Mouse (Mus musculus): ENCODE data around the gene Zfp839. TPM values are rescaled to one million over a fixed set of nuclear protein-coding genes. Genes with fewer than 3 reads are reported as not detected.

Gene Zfp839
- polyA plus RNA-seq, 1 experiment: 4.3 TPM

GRCm38 (mm10) chr12:110837850-110838249 is 12.2 kb upstream of the Zfp839 start:
- Histone ChIP-seq H3K4me3 (replicated peaks) (no peak overlapping the region), H3K9me3 (no peaks in the 10 kb centered on the region), H3K27me3 (replicated peaks) (peaks cover 6% of the 10 kb centered on the region), H3K4me1 (peaks cover 67% of the 10 kb centered on the region), H3K36me3 (replicated peaks; ENCODE audit: low read length) (no peaks in the 10 kb centered on the region)
- no peak for TF ChIP-seq GATA1 (IDR thresholded peaks at IDR 0.05; ENCODE audit: borderline replicate concordance, low read length)
- no peak for TF ChIP-seq FLI1 (IDR thresholded peaks at IDR 0.05; ENCODE audit: low read length)

GRCm38 (mm10) chr12:110840348-110841198 is 9.5 kb upstream of the Zfp839 start, which contains the start of gene Mok:
Gene Mok (minus strand): TSS chr12:110840939.
- TF ChIP-seq FLI1 (IDR thresholded peaks at IDR 0.05; ENCODE audit: low read length): no peak
- no peak for TF ChIP-seq GATA1 (IDR thresholded peaks at IDR 0.05; ENCODE audit: borderline replicate concordance, low read length)
- Histone ChIP-seq H3K4me1 (peaks cover 65% of the 10 kb centered on the region), H3K9me3 (no peaks in the 10 kb centered on the region), H3K27me3 (replicated peaks) (peaks cover 5% of the 10 kb centered on the region), H3K4me3 (replicated peaks) (peak within 1 kb of the TSS; percentile 95), H3K36me3 (replicated peaks; ENCODE audit: low read length) (no peaks in the 10 kb centered on the region)

DNA sequence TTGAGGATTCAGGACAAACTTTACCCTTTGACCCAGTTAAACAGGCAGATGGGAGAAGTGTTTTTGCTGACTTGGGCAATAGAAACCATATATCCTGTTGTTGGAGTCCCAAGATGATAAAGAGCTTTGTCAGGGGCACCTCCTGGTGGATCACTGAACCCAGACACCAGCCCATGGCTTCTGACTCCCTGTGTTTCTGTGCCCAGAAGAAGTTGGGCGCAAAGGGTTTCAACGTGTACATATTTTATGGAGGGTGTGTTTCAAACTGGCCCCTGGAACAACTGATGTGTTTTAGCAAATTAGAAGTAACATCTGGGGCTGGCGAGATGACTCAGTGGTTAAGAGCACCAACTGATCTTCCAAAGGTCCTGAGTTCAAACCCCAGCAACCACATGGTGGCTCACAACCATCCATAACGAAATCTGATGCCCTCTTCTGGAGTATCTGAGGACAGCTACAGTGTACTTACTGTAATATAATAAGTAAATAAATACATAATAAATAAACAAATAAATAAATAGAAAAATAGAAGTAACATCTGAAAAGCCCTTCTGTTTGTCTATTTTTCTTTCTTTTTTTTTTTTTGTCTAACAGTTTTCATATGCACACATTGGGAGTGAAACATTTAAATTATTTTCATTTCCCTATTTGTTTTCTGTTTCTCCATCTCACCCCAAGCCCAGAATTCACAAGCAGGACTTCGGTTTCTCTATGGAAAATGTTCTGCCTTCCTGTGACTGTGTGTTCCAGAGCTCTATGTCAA is 8.1 kb upstream of the Zfp839 start:
- Histone ChIP-seq H3K27me3 (replicated peaks) (peaks cover 5% of the 10 kb centered on the region), H3K4me1 (peaks cover 66% of the 10 kb centered on the region), H3K4me3 (replicated peaks) (peak overlapping the region; percentile 95), H3K9me3 (no peaks in the 10 kb centered on the region), H3K36me3 (replicated peaks; ENCODE audit: low read length) (no peaks in the 10 kb centered on the region)
- TF ChIP-seq GATA1 (IDR thresholded peaks at IDR 0.05; ENCODE audit: borderline replicate concordance, low read length) (no peak), FLI1 (IDR thresholded peaks at IDR 0.05; ENCODE audit: low read length) (no peak)

DNA sequence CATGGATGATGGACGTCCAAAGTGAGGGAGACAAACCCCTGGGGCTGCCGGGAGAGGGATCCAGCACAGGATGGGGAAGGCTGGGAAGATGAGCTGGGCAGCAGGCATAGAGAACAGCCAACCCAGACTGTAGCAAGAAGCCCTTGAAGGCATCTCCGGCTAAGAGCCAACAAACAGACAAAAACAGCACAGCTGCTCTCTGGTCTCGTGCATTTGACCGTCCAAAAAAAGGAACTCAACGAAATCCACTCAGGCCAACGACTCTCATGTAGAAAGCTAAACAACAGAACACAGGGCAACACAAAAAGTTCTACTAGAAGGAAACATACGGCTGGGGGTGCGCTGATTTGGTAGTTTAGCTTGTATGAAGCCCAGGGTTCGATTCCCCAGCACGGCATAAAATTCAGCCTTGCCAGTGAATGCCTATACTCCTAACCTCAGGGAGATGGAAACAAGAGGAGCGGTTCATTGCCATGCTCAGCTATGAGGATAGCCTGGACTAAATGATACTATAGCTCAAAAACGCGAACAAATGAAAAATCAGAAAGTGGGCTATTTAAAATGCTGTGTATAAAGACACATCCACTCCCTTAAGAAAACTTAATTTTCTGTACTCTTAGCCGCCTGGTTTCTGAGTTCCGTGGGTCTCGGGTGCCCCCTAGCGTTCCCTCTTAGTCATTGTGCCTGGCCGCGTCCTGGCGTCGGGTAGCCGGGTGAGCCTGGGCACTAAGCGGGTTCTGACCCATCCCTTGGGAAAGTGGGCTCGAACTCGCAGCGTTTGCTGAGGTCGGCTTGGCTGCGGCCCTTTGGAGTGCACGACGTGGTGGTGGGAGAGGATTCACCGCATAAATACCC is 6.6 kb upstream of the Zfp839 start:
- TF ChIP-seq FLI1 (IDR thresholded peaks at IDR 0.05; ENCODE audit: low read length) (no peak), GATA1 (IDR thresholded peaks at IDR 0.05; ENCODE audit: borderline replicate concordance, low read length) (no peak)
- peaks cover 5% of the 10 kb centered on the region for H3K27me3 ChIP-seq (replicated peaks)
- H3K36me3 ChIP-seq (replicated peaks; ENCODE audit: low read length): no peaks in the 10 kb centered on the region
- H3K9me3 ChIP-seq: no peaks in the 10 kb centered on the region
- peaks cover 59% of the 10 kb centered on the region for H3K4me1 ChIP-seq
- peak overlapping the region; percentile 96 for H3K4me3 ChIP-seq (replicated peaks)

DNA sequence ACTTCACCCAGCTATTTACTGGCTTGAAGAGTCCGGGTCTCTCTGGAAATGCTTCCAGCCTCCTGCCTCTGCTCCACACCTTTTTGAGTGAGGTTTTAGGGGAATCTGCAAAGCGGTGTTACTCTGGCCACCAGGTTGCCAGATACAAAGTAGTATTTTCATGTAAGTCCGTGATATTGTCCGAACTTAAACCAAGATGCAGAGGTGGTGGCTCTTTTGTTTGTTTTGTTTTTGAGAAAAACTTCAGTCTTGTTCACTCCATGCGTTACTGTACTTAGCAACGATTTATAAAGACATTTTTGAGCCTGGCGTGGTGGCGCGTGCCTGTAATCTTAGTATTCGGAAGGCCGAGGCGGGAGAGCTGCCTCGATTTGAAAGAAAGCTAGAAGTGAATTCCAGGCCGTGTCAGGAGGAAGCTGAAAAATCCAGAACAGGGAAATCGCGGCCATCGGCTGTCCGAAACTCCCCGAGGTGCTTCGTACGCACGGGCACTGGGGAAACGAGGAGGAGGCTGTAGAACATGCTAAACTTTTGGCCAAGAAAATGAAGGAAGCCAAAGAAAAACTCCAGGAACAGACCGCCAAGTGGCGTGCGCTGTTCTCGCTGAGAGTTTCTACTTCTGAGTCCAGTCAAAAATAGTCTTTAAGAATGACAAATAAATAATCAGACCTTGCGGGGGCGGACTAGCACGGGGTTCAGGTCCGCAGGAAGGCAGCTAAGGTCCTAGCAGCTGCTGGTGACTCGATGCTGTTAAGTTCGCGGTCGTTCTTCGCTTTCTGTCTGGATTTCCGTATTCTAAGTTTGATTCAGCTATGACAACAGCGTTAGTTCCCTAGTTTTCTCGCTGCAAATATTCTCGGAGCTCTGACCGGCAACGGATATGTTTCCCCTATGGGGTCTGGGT is 5.6 kb upstream of the Zfp839 start:
- H3K36me3 ChIP-seq (replicated peaks; ENCODE audit: low read length): no peaks in the 10 kb centered on the region
- no peaks in the 10 kb centered on the region for H3K9me3 ChIP-seq
- H3K4me1 ChIP-seq: peaks cover 65% of the 10 kb centered on the region
- no peaks in the 10 kb centered on the region for H3K27me3 ChIP-seq (replicated peaks)
- H3K4me3 ChIP-seq (replicated peaks): peak overlapping the region; percentile 96
- no peak for TF ChIP-seq GATA1 (IDR thresholded peaks at IDR 0.05; ENCODE audit: borderline replicate concordance, low read length)
- no peak for TF ChIP-seq FLI1 (IDR thresholded peaks at IDR 0.05; ENCODE audit: low read length)

- no peaks in the 10 kb centered on the region for H3K36me3 ChIP-seq (replicated peaks; ENCODE audit: low read length)
- H3K9me3 ChIP-seq: no peaks in the 10 kb centered on the region
- peak overlapping the region; percentile 96 for H3K4me3 ChIP-seq (replicated peaks)
- TF ChIP-seq FLI1 (IDR thresholded peaks at IDR 0.05; ENCODE audit: low read length) (no peak), GATA1 (IDR thresholded peaks at IDR 0.05; ENCODE audit: borderline replicate concordance, low read length) (no peak)
- peaks cover 62% of the 10 kb centered on the region for H3K4me1 ChIP-seq
- no peaks in the 10 kb centered on the region for H3K27me3 ChIP-seq (replicated peaks)
These were observed 4.7 kb upstream of the Zfp839 start for GRCm38 (mm10) chr12:110845131-110845880.

DNA sequence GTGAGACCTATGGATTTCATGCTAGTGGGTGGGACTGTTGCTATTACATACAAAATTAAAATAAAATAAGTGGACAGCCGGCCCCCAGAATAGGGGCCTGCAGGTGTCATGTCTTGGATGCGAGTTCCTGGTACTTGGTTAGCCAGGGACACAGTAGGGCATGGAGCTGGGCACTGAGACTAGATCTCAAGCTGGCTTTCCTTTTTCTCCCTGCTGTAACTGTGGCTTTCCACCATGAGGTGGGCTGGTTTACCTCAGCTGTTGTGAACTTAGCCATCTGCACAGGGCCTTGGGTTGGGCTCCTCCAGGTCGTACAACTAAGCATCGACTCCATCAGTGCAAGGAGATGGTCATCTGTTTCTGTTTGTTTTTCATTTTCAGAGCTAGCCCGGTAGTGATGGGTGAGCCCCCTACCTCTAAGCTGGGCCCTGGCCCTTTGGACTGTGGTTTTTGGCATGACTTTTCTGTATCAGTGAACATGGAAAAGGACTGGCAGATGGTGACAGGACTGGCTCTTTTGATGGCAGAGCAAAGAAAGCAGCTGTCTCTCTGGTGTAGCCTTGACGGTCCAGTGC is 3.8 kb upstream of the Zfp839 start:
- peaks cover 65% of the 10 kb centered on the region for H3K4me1 ChIP-seq
- H3K4me3 ChIP-seq (replicated peaks): peak overlapping the region; percentile 96

DNA sequence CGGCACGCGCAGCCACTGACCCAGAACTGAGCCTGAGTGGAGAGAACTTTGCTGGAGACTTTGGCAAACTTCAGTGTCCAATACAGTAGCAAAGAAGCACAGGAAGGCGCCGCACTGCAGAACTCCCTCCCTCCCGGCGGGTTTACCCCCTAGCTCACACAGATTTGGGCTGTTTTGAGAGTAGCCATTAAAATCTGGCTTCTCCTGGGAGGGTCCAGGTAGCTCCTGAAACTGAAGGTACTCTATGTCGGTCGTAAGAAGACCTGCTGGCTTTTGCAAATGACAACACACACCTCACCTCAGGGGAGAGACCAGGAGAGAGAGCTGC is 840 bp downstream of the Zfp839 start:
- Histone ChIP-seq H3K9me3 (no peaks in the 10 kb centered on the region), H3K36me3 (replicated peaks; ENCODE audit: low read length) (peaks cover 25% of the 10 kb centered on the region), H3K4me3 (replicated peaks) (peak overlapping the region; percentile 96), H3K4me1 (peaks cover 74% of the 10 kb centered on the region), H3K27me3 (replicated peaks) (no peaks in the 10 kb centered on the region)
- no peak for TF ChIP-seq GATA1 (IDR thresholded peaks at IDR 0.05; ENCODE audit: borderline replicate concordance, low read length)
- no peak for TF ChIP-seq FLI1 (IDR thresholded peaks at IDR 0.05; ENCODE audit: low read length)

More for the DNA sequence above, 3.8 kb upstream of the Zfp839 start:
- H3K36me3 ChIP-seq (replicated peaks; ENCODE audit: low read length): no peaks in the 10 kb centered on the region
- no peaks in the 10 kb centered on the region for H3K27me3 ChIP-seq (replicated peaks)
- no peaks in the 10 kb centered on the region for H3K9me3 ChIP-seq
- TF ChIP-seq GATA1 (IDR thresholded peaks at IDR 0.05; ENCODE audit: borderline replicate concordance, low read length): no peak
- no peak for TF ChIP-seq FLI1 (IDR thresholded peaks at IDR 0.05; ENCODE audit: low read length)

Data from megakaryocyte, embryonic 14.5 days (primary cell).